Mouse (Mus musculus) macrophage (primary cell): ENCODE data around the gene Sdsl. TPM values are rescaled to one million over a fixed set of nuclear protein-coding genes. Genes with fewer than 3 reads are reported as not detected.
A peak's percentile ranks its signal among the peaks of the same experiment; 100 is the strongest.

ENCODE experiments used
- H3K27ac ChIP-seq: fragments of 350-480 bp; formaldehyde crosslinking; 2 replicates; pipeline ENCODE4 v1.9.0; 2021
- H3K36me3 ChIP-seq: fragments of 350-480 bp; formaldehyde crosslinking; 2 replicates; pipeline ENCODE4 v1.9.0; 2021; ENCODE audit errors: inconsistent target
- H3K4me3 ChIP-seq: fragments of 350-480 bp; formaldehyde crosslinking; 2 replicates; pipeline ENCODE4 v1.9.0; 2021; ENCODE audit errors: inconsistent target
- H3K79me2 ChIP-seq: fragments of 350-480 bp; formaldehyde crosslinking; 2 replicates; pipeline ENCODE4 v1.9.0; 2021; ENCODE audit errors: inconsistent target
- WGBS: methylation state at CpG from one replicate; pipeline ENCODE4 v1.1.7; 2026; ENCODE audit warnings: inconsistent platforms; ENCODE audit not compliant: missing documents; 5-methylcytosine and 5-hydroxymethylcytosine counted together
- polyA plus RNA-seq: library from polyadenylated mRNA; stranded (reverse); fragments of 250-400 nt; gene quantifications from 3 replicates; pipeline ENCODE4 v1.2.4, GENCODE M21; 2018; ENCODE audit warnings: inconsistent platforms
- total RNA-seq, 78 experiments: library from RNA; depleted of rRNA; stranded (reverse); fragments of 250-400 nt; gene quantifications; 1 replicate in 9 of 78; 2 replicates in 24 of 78; 3 replicates in 43 of 78; 4 replicates in 2 of 78; pipeline ENCODE4 v1.2.4; 2018; ENCODE audit warnings: inconsistent platforms in 56 of 78

Gene Sdsl
- total RNA-seq (2018; cell fraction: chromatin; rRNA removed): not detected
- under 1 TPM in 1 of 26 experiments, not detected in 25; 0.18 TPM for total RNA-seq (2018; cell fraction: cytosol; rRNA removed)
- not detected for total RNA-seq (2018; cell fraction: nucleus; rRNA removed)
- not detected in 3 replicates for polyA plus RNA-seq

DNA sequence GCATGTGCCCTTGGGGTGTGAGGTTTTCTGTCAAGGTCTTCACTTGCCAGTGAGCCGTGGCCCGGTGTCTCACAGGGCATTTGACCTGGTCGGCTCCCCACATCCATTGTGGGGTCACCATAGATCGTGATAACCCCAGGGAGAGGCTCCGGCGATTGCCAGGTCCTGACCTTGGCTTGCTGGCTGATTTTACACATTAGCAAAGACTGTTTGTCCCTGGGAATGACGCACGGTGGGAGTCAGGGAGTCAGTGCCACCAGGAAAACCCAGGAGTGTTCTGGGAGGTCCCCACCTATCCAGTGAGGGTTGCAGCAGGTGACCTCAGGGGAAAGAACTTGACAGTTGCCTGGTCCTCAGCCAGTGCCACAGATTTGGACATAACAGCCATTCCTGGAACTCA lies at the start of gene Sdsl:
Sdsl (minus strand) TSS at position 41 of the 400 bp plus-strand sequence.
- WGBS: 81% methylated on average over 8 of the region's 8 CpGs
- H3K27ac ChIP-seq: no peak within 1 kb of the TSS
- H3K79me2 ChIP-seq: no peaks in the 10 kb centered on the region
- no peak within 1 kb of the TSS for H3K4me3 ChIP-seq
- no peaks in the 10 kb centered on the region for H3K36me3 ChIP-seq

DNA sequence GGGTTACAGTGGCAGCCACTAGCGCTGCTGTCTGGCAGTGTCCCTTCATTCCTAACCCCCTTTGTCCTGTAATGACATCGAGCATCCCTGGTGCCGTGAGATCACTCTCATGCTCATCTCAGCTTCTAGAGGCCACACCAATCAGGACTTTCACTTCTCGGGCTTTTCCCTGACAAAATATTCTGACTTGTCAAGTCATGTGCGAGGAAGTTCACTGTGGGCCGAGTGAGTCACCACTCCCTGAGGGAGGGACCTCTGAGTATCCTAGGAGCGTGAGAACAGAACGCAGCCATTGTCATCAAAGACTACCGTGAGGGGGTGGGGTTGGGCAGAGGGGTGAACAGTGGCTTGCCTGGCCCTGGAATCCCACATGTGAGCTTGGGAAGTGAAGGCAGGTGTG lies 44.9 kb upstream of the Sdsl start:
- H3K79me2 ChIP-seq: peaks cover 85% of the 10 kb centered on the region
- peak overlapping the region; percentile 94 for H3K27ac ChIP-seq
- peaks cover 35% of the 10 kb centered on the region for H3K36me3 ChIP-seq
- 18% methylated on average over 9 of the region's 9 CpGs for WGBS
- no peak overlapping the region for H3K4me3 ChIP-seq

DNA sequence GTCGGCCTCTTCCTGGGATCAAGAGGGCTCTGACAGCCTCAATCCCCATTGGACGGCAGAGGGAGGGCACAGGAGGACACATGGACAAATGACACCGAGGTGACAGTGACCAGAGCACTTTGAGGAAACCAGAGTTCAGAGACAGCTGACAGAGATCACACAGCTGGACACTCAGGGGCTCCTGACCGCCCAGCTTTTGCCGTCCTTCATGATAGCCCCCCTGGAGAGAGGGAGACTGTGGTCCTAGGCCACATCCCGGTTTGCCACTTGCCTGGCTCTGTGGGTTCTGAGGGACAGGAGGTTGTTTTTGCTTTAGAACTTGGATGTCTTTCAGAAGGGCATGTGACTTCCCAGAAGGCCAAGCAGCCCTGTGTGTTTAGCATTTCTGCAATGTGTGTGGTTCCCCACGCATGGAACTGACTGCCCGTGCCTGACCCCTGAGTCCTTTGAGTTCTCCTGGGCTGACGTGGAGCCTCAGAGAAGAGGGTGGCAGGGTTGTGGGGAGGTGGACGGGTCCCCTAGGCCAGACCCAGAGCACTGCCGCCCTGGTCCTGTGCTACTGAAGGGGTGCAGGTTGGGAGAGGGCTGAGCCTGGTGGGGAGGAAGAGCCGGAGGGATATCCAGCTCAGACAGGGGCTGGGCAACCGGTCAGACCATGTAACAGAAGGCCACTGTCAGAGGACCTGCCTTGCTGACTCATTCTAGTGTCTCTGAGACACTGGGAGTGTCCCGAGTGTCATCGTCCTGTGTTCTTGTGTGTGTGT lies 43.8 kb upstream of the Sdsl start:
- H3K4me3 ChIP-seq: no peak overlapping the region
- H3K79me2 ChIP-seq: peaks cover 96% of the 10 kb centered on the region
- peaks cover 24% of the 10 kb centered on the region for H3K36me3 ChIP-seq
- 46% methylated on average over 15 of the region's 15 CpGs for WGBS
- H3K27ac ChIP-seq: peak overlapping the region; percentile 94

DNA sequence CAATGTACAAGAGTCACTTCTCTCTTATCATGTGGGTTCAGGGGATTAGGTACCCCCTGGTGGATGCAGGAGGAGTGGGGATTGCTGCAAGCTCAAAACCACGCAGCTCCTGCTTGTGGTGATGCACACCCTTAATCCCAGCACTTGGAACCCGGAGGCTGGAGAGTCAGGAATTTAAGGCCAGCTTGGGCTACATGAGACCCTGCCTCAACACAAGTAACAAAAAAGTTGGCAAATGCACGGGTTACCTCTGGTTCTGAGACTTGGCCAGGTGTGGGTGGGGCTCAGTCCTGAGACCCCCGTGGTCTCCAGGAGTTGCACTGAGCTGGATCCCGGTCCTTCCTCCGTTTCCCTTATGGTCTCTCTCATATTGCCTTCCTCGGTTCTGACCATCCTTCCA lies 42.8 kb upstream of the Sdsl start:
- WGBS: 87% methylated on average over 7 of the region's 7 CpGs
- peaks cover 90% of the 10 kb centered on the region for H3K79me2 ChIP-seq
- H3K36me3 ChIP-seq: peaks cover 14% of the 10 kb centered on the region; the same call in 1 of the 2 replicates
- peak overlapping the region; percentile 94 for H3K27ac ChIP-seq
- no peak overlapping the region for H3K4me3 ChIP-seq

DNA sequence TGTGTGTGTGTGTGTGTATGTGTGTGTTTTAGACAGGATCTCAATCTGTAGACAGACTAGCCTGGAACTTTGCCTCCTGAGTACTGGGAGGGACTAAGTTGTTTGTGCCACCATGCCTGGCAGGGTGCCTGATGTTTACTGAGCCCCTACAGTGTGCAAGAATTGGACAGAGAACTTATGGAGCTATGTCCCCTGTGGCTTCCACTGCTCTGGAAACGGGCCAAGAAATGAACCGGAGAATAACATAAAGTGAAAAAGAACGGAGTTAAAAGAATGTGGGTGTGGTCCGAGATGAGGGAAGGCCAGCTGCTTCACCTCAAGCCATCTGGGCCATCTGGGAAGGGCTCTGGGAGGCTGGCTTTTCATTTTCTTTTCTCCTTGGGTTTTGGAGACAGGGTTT lies 42.1 kb upstream of the Sdsl start:
- H3K4me3 ChIP-seq: no peak overlapping the region
- H3K36me3 ChIP-seq: peaks cover 7% of the 10 kb centered on the region; the same call in 1 of the 2 replicates
- H3K79me2 ChIP-seq: peaks cover 83% of the 10 kb centered on the region
- WGBS: 42% methylated on average over 2 of the region's 4 CpGs
- H3K27ac ChIP-seq: peak overlapping the region; percentile 94

DNA sequence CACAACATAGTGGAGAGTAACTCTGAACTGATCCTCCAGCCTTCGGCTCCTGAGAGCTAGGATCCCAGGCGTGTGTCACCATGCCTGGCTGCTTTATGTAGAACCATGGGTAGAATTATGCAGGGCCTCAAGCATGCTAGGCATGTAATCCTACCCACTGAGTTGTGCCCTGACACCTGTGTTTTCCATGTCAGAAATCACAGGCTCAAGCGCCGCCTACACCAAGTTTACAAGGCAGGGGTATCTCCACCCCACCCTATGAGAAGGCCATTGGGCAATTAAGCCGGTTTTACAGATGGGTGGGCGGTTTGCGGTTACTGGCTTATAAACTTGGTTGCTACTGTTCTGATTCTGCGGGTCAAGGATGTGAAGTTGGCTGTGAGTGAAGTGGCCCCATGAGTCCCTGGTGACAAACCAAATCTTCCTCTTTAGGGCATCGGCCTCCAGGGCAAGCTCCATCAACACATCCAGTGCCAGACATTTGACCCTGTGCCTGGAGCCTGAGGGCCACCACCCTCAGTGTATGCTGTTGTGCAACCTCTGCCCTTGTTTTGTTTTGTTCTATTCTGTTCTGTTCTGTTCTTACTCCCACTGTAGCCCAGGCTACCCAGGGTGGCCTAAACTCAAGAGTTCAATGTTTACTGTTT lies 41.5 kb upstream of the Sdsl start:
- Histone ChIP-seq H3K27ac (peak overlapping the region; percentile 94), H3K4me3 (no peak overlapping the region), H3K36me3 (peaks cover 1% of the 10 kb centered on the region; the same call in 1 of the 2 replicates), H3K79me2 (peaks cover 77% of the 10 kb centered on the region)
- WGBS: 72% methylated on average over 9 of the region's 9 CpGs

DNA sequence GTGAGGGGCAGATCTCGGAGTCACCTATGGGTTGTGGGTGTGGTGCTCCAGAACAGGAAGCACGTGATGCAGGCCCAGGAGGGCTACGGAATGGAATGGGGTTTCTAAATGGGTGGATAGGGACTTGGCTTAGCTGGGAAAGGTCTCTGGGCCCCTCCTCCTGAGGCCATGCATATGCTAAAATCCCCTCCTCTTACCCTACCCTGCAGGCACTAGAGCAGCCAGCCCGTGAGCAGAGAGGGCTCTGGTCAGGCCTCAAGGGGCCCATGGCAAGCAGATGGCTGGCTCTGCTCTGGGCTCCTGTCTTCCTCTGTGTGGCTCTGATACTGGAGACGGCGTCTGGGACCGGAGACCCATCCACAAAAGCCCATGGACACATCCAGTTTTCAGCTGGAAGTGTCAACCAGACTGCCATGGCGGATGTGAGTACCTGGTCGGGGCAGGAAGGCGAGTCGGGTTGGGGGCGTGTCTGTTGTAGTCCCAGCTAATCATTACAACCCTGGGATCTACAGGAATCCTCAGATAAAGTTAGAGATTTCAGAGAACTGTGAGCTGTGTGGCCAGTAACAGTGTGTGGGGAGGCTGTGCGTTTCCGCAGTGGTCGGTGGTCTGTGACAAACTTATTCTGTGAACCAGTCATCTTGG lies 40.4 kb upstream of the Sdsl start:
- H3K4me3 ChIP-seq: no peak overlapping the region
- 81% methylated on average over 15 of the region's 15 CpGs for WGBS
- H3K27ac ChIP-seq: peak overlapping the region; percentile 89; the same call in 1 of the 2 replicates
- no peaks in the 10 kb centered on the region; the same call in 1 of the 2 replicates for H3K36me3 ChIP-seq
- peaks cover 66% of the 10 kb centered on the region for H3K79me2 ChIP-seq

DNA sequence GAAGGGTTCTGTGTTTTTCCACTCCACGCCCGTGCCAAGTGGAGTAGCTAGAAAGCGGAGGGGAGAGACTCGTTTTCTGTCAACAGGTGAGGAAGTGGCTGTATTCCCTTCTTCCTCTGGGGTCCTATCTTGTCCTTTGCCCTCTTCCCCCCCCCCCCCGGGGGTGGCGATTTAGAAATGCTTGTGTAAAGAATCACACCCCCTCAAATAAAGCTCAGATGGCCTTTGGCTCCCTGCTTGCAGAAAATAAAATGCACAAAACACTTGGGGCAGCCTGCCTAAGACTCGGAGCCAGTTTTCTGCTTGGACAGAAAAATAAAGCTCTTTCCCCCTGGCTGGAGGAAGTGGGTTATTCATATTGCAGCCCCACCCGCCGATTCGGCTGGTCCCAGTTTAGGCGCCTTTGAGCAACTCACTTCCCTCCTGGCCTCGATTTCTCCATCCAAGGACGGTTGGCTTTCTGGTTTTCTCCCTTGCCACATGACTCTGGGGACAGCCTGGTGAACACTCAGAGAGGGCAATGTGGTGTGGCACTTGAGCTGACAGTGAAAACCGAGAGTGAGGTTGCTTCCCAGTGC lies 39.1 kb upstream of the Sdsl start:
- no peaks in the 10 kb centered on the region; the same call in 1 of the 2 replicates for H3K36me3 ChIP-seq
- peak overlapping the region; percentile 89 for H3K27ac ChIP-seq
- WGBS: 0% methylated on average over 9 of the region's 14 CpGs
- H3K4me3 ChIP-seq: peak overlapping the region; percentile 95
- H3K79me2 ChIP-seq: peaks cover 56% of the 10 kb centered on the region

DNA sequence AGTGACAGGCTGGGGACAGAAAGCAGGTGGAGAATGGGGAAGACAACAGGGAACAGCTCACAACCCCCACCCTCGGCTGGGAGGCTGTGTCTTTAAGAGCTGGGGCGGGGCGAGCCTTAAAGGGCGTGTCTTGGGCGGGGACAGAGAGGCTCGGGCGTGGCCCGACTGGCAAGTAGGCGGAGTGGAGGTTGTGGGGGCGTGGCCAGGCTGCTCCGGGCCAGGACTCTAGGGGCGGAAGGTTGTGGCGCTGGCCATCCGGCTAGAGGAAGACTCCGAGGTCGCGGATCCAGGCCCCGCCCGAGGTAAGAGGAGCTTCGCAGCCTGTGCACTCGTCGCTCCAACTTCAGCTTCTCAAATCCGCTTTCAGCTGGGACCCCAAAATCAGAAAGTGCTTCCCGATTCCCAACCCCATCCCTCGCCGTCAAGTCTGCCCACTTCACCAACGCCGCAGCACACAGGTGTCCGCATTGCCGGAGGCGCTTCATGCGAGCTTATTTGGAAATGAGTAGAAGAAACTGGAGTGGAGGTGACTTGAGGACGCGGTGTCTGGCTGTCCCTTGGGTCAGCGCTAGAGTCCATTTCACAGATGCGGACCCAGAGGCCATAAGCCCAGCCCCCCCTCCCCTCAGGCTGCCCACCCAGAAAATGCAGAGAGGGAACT lies 38.5 kb upstream of the Sdsl start, which contains the start of gene Slc8b1:
Slc8b1 (plus strand) TSS at position 187 of the 661 bp plus-strand sequence.
- Histone ChIP-seq H3K27ac (peak within 1 kb of the TSS; percentile 89), H3K4me3 (peak within 1 kb of the TSS; percentile 95), H3K36me3 (no peaks in the 10 kb centered on the region; the same call in 1 of the 2 replicates), H3K79me2 (peaks cover 50% of the 10 kb centered on the region)
- WGBS: under 1% methylated on average over 35 of the region's 36 CpGs

DNA sequence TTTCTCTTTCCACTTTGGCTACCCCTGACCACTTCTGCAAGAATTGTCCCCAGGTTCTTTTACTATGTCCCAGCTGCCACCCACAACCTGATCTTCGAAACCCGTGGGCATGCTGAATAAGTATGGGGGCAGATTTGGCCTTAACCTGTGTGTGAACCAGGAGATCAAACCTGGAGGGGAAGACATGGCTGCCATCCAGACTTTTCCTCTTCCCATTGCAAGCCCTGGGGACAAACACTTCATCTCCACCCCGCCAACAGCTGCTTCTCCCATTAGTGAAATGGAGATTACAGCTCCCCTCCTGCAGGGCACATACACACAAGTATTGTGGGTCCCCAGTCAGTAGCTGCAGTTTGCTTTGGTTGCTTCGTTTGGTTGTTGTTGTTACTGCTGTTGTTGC lies 34.7 kb upstream of the Sdsl start:
- WGBS: 91% methylated on average over 4 of the region's 4 CpGs
- Histone ChIP-seq H3K4me3 (no peak overlapping the region), H3K79me2 (peaks cover 20% of the 10 kb centered on the region), H3K36me3 (no peaks in the 10 kb centered on the region), H3K27ac (no peak overlapping the region)

DNA sequence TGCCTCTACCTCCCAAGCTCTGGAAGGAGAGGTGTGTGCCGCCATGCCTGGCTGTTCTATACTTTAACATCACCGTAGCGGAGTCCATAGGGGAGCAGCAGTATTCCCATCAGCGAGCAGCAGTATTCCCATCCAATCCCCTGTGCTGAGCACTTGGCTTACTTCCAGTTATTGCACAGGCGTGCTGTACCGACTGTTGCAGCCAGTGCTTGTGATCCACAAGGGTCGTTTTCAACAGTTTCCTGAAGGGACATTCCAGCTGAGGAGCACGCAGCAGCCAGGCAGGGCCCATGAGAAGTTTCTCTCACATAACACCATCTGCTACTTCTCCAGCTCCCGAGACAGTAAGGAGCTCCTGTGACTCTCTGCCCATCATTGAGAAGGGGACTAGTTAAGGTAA lies 33.9 kb upstream of the Sdsl start:
- WGBS: 72% methylated on average over 6 of the region's 9 CpGs
- Histone ChIP-seq H3K4me3 (no peak overlapping the region), H3K27ac (no peak overlapping the region), H3K79me2 (peaks cover 20% of the 10 kb centered on the region), H3K36me3 (no peaks in the 10 kb centered on the region)

DNA sequence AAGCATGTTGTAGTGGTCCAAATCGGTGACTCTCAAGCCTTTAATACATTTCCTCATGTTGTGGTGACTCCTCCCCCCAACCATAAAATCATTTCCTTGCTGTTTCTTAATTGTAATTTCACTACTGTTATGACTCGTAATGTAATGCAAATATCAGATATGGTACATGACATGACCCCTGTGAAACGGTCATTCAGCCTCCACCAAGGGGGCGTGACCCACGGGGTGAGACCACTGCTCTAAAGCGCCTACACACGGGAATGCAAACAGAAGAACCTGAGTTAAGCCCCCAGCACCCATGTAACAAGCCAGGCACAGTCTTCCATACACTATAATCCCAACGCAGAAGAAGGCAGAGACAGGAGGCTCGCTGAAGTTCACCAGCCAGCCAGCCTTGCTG lies 33.2 kb upstream of the Sdsl start:
- H3K79me2 ChIP-seq: peaks cover 23% of the 10 kb centered on the region
- no peak overlapping the region for H3K27ac ChIP-seq
- WGBS: 61% methylated on average over 9 of the region's 9 CpGs
- H3K36me3 ChIP-seq: no peaks in the 10 kb centered on the region
- no peak overlapping the region for H3K4me3 ChIP-seq

DNA sequence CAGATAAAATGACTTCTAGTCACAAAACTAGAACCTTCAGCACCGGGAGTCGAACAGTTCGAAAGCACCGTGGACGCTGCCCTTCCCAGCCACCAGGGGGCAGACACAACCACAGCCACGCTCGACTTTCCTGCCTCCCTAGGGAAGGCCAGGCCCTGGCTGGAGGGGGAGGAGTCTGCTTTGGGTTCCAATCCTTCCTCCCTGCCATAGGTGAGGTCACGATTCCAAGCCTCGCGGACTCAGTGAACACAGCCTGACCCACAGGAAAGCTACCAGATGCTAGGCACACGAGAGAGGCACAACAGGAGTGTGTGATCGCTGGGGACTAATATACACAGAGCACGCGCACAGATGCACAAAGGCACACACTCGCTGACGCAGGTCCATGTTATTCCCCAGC lies 32.8 kb upstream of the Sdsl start:
- WGBS: 26% methylated on average over 16 of the region's 16 CpGs
- peaks cover 27% of the 10 kb centered on the region for H3K79me2 ChIP-seq
- no peak overlapping the region for H3K4me3 ChIP-seq
- no peaks in the 10 kb centered on the region for H3K36me3 ChIP-seq
- no peak overlapping the region for H3K27ac ChIP-seq
